In genomic region chr1:127206020-127206641, GRCm38 (mm10) we compare ENCODE assay signal across 8 mouse cellular contexts. TPM values are rescaled to one million over a fixed set of nuclear protein-coding genes. Genes with fewer than 3 reads are reported as not detected.
DNase-seq lines count a peak whose midpoint lies in the region; ATAC-seq and TF ChIP-seq lines count a peak whose summit lies in the region.

No protein-coding gene starts in this region.

- H3K9me3 ChIP-seq in embryonic facial prominence, embryonic 15.5 days (replicated peaks) = no peaks in the 10 kb centered on the region
- H3K9me3 ChIP-seq in heart, embryonic 12.5 days (replicated peaks) = no peaks in the 10 kb centered on the region
- H3K9me3 ChIP-seq in kidney, embryonic 15.5 days (replicated peaks) = no peaks in the 10 kb centered on the region
- no peaks in the 10 kb centered on the region for H3K9me3 ChIP-seq in liver, embryonic 14.5 days (ENCODE audit: control insufficient read depth, low read length)
- H3K9me3 ChIP-seq in stomach, embryonic 15.5 days = no peaks in the 10 kb centered on the region

- H3K4me1 ChIP-seq in embryonic facial prominence, embryonic 15.5 days = peaks cover 12% of the 10 kb centered on the region
- H3K4me1 ChIP-seq in heart, embryonic 12.5 days (replicated peaks) = peaks cover 5% of the 10 kb centered on the region
- peaks cover 48% of the 10 kb centered on the region for H3K4me1 ChIP-seq in kidney, embryonic 15.5 days
- peaks cover 0 to 5% of the 10 kb centered on the region in 2 experiments; a peak in 1 of 4 replicates for H3K4me1 ChIP-seq in liver, embryonic 14.5 days (replicated peaks; ENCODE audit: control insufficient read depth in 2 of 2, insufficient read depth in 2 of 2, low read length in 1 of 2)
- peaks cover 12% of the 10 kb centered on the region; the same call in 1 of the 2 replicates for H3K4me1 ChIP-seq in stomach, embryonic 15.5 days

- ATAC-seq in embryonic facial prominence, embryonic 15.5 days (ENCODE audit: insufficient number of reproducible peaks, low FRiP score, low TSS enrichment, low read depth) = 0 out of 2 replicates have a peak, but pooled peaks have one; percentile 25
- ATAC-seq in heart, embryonic 12.5 days (ENCODE audit: insufficient number of reproducible peaks, low FRiP score) = peak; percentile 51; the same call in 1 of the 2 replicates
- ATAC-seq in kidney, embryonic 15.5 days (replicated peaks; ENCODE audit: low FRiP score) = peak; percentile 38
- ATAC-seq in liver, embryonic 14.5 days (ENCODE audit: insufficient read depth) = 0 out of 2 replicates have a peak, but pooled peaks have one; percentile 6
- peak; percentile 28; the same call in 1 of the 2 replicates for ATAC-seq in stomach, embryonic 15.5 days (ENCODE audit: insufficient read depth, low FRiP score, low read depth)

- H3K27ac ChIP-seq in embryonic facial prominence, embryonic 15.5 days (replicated peaks) = peak overlapping the region; percentile 18
- no peak overlapping the region for H3K27ac ChIP-seq in heart, embryonic 12.5 days (ENCODE audit: poor library complexity, severe bottlenecking)
- peak overlapping the region; percentile 99 for H3K27ac ChIP-seq in kidney, embryonic 15.5 days
- H3K27ac ChIP-seq in liver, embryonic 14.5 days = no peak overlapping the region
- H3K27ac ChIP-seq in stomach, embryonic 15.5 days = peak overlapping the region; percentile 42

- peak overlapping the region; percentile 24 for H3K9ac ChIP-seq in embryonic facial prominence, embryonic 15.5 days
- H3K9ac ChIP-seq in heart, embryonic 12.5 days = peak overlapping the region; percentile 85
- peak overlapping the region; percentile 82 for H3K9ac ChIP-seq in kidney, embryonic 15.5 days
- H3K9ac ChIP-seq in liver, embryonic 14.5 days (replicated peaks) = no peak overlapping the region
- peak overlapping the region; percentile 72 for H3K9ac ChIP-seq in stomach, embryonic 15.5 days

- WGBS in embryonic facial prominence, embryonic 15.5 days = 3% methylated on average over 39 of the region's 39 CpGs
- WGBS in heart, embryonic 12.5 days = 2% methylated on average over 39 of the region's 39 CpGs
- 2% methylated on average over 39 of the region's 39 CpGs for WGBS in kidney, embryonic 15.5 days
- WGBS in liver, embryonic 14.5 days (ENCODE audit: insufficient replicate concordance) = 3% methylated on average over 39 of the region's 39 CpGs
- WGBS in stomach, embryonic 15.5 days = 2% methylated on average over 39 of the region's 39 CpGs

- TF ChIP-seq EP300 in liver, embryonic 14.5 days (IDR thresholded peaks at IDR 0.05; ENCODE audit: low read depth) = no peak

- peak overlapping the region; percentile 90 for H3K4me2 ChIP-seq in embryonic facial prominence, embryonic 15.5 days (replicated peaks)
- peak overlapping the region; percentile 98 for H3K4me2 ChIP-seq in heart, embryonic 12.5 days
- peak overlapping the region; percentile 96 for H3K4me2 ChIP-seq in kidney, embryonic 15.5 days
- peak overlapping the region; percentile 84 for H3K4me2 ChIP-seq in liver, embryonic 14.5 days (ENCODE audit: low read depth)
- peak overlapping the region; percentile 93 for H3K4me2 ChIP-seq in stomach, embryonic 15.5 days

- no peak for TF ChIP-seq CTCF in liver, embryonic 14.5 days (IDR thresholded peaks at IDR 0.05; ENCODE audit: low read depth)

- H3K4me3 ChIP-seq in embryonic facial prominence, embryonic 15.5 days (replicated peaks) = peak overlapping the region; percentile 68
- H3K4me3 ChIP-seq in heart, embryonic 12.5 days = peak overlapping the region; percentile 80
- peak overlapping the region; percentile 87 for H3K4me3 ChIP-seq in kidney, embryonic 15.5 days (replicated peaks)
- peak overlapping the region; percentile 66 to 76 for H3K4me3 ChIP-seq in liver, embryonic 14.5 days (ENCODE audit: insufficient read depth in 1 of 2, low read depth in 2 of 2, low read length in 2 of 2)
- peak overlapping the region; percentile 87 for H3K4me3 ChIP-seq in stomach, embryonic 15.5 days (replicated peaks)

- no peaks in the 10 kb centered on the region for H3K36me3 ChIP-seq in embryonic facial prominence, embryonic 15.5 days
- no peaks in the 10 kb centered on the region for H3K36me3 ChIP-seq in heart, embryonic 12.5 days
- no peaks in the 10 kb centered on the region for H3K36me3 ChIP-seq in kidney, embryonic 15.5 days
- H3K36me3 ChIP-seq in liver, embryonic 14.5 days (replicated peaks; ENCODE audit: control insufficient read depth, insufficient read depth, low read depth) = no peaks in the 10 kb centered on the region
- H3K36me3 ChIP-seq in stomach, embryonic 15.5 days = no peaks in the 10 kb centered on the region

- H3K27me3 ChIP-seq in embryonic facial prominence, embryonic 15.5 days = no peaks in the 10 kb centered on the region
- H3K27me3 ChIP-seq in heart, embryonic 12.5 days (replicated peaks) = no peaks in the 10 kb centered on the region
- H3K27me3 ChIP-seq in kidney, embryonic 15.5 days = no peaks in the 10 kb centered on the region
- no peaks in the 10 kb centered on the region for H3K27me3 ChIP-seq in liver, embryonic 14.5 days (ENCODE audit: control insufficient read depth, insufficient read depth, low read length)
- H3K27me3 ChIP-seq in stomach, embryonic 15.5 days (replicated peaks) = no peaks in the 10 kb centered on the region

- DNase-seq in A20 (ENCODE audit: low read depth, low spot score) = peak; percentile 30
- peak; percentile 64 for DNase-seq in adrenal gland, postnatal 14 days
- no peak for DNase-seq in liver, embryonic 14.5 days (ENCODE audit: low read depth in 3 of 3, low spot score in 3 of 3)
- peak; percentile 47 for DNase-seq in naive thymus-derived CD4-positive, alpha-beta T cell, adult 2 months (ENCODE audit: low read depth)

RNA-seq across cellular contexts. Expression of gene Mgat5, which starts 1.3 kb away (rescaled TPM):
- total RNA-seq in adrenal gland, postnatal 14 days (2021) = 12.0 and 15.9 TPM in 2 replicates
- 5.5 and 6.3 TPM in 2 replicates for polyA plus RNA-seq in embryonic facial prominence, embryonic 15.5 days (2015; fragmentation: Nextera tagmentation; extraction: Ambion mirVana)
- polyA plus RNA-seq in heart, embryonic 12.5 days (2016; fragmentation: Nextera tagmentation; extraction: Ambion mirVana) = 4.1 and 4.3 TPM in 2 replicates
- polyA plus RNA-seq in kidney, embryonic 15.5 days (2015; fragmentation: Nextera tagmentation; extraction: Ambion mirVana) = 8.2 and 8.6 TPM in 2 replicates
- polyA plus RNA-seq in liver, embryonic 14.5 days (2012; rRNA removed) = 0.56 and 0.67 TPM in 2 replicates
- 0.54 and 0.62 TPM in 2 replicates for polyA plus RNA-seq in liver, embryonic 14.5 days (2014; fragmentation: Nextera tagmentation; extraction: Ambion mirVana)
- 5.4 and 5.7 TPM in 2 replicates for polyA plus RNA-seq in stomach, embryonic 15.5 days (2015; fragmentation: Nextera tagmentation; extraction: Ambion mirVana)

Comparison
In these comparisons a context has a peak if more than half of its experiments do, and no peak if none do; other contexts are left out.
1. DNase-seq: peak in A20 (single experiment), adrenal gland, postnatal 14 days (single experiment) and naive thymus-derived CD4-positive, alpha-beta T cell, adult 2 months (single experiment); none in liver, embryonic 14.5 days (0 of 3).
2. H3K27ac ChIP-seq: peak in embryonic facial prominence, embryonic 15.5 days (single experiment), kidney, embryonic 15.5 days (single experiment) and stomach, embryonic 15.5 days (single experiment); none in heart, embryonic 12.5 days (single experiment) and liver, embryonic 14.5 days (single experiment).
3. Peak in every context shown above with its lines, with median percentiles within 50 percentile points of each other: ATAC-seq, H3K4me2 ChIP-seq and H3K4me3 ChIP-seq.